Mouse (Mus musculus) lung, embryonic 14.5 days (tissue): Measurements from ENCODE around the gene Arpc3. TPM values are rescaled to one million over a fixed set of nuclear protein-coding genes. Genes with fewer than 3 reads are reported as not detected.
"Not testable (repeated sequence)": the region's sequence is repeated elsewhere in the genome, so short reads cannot be mapped to it uniquely, and the experiment has no call there.

Experiments
- ATAC-seq: fragments of 200-750 bp; cut with Nextera tagmentation; 2 replicates; pipeline ENCODE4 v1.8.0; 2017; ENCODE audit warnings: mild to moderate bottlenecking, moderate TSS enrichment, moderate library complexity; ENCODE audit not compliant: insufficient read depth
- DNase-seq: peaks from one replicate; pipeline ENCODE4 v3.0.0-alpha.2; 2015
- H3K27ac ChIP-seq: fragments of 300-500 bp; sonication (generic); 2 replicates; pipeline ENCODE4 v1.5.1; 2014; ENCODE audit warnings: low read depth, mild to moderate bottlenecking, moderate library complexity
- H3K27me3 ChIP-seq: fragments of 300-500 bp; sonication (generic); 2 replicates; pipeline ENCODE4 v1.6.1; 2014; ENCODE audit warnings: low read length, control low read depth; ENCODE audit not compliant: insufficient read depth
- H3K36me3 ChIP-seq: fragments of 300-500 bp; sonication (generic); 2 replicates; pipeline ENCODE4 v1.6.1; 2014; ENCODE audit warnings: control low read depth; ENCODE audit not compliant: insufficient read depth
- H3K4me1 ChIP-seq: fragments of 300-500 bp; sonication (generic); 2 replicates; pipeline ENCODE4 v1.6.1; 2014; ENCODE audit warnings: antibody characterized with exemption, control low read depth; ENCODE audit not compliant: insufficient read depth
- H3K4me2 ChIP-seq: fragments of 300-500 bp; sonication (generic); 2 replicates; pipeline ENCODE4 v1.6.1; 2014; ENCODE audit warnings: mild to moderate bottlenecking
- H3K4me3 ChIP-seq: fragments of 300-500 bp; sonication (generic); 2 replicates; pipeline ENCODE4 v1.5.1; 2014; ENCODE audit warnings: low read depth, low read length
- H3K9ac ChIP-seq: fragments of 300-500 bp; sonication (generic); 2 replicates; pipeline ENCODE4 v1.6.1; 2014
- H3K9me3 ChIP-seq: fragments of 300-500 bp; sonication (generic); 2 replicates; pipeline ENCODE4 v1.6.1; 2016; ENCODE audit warnings: low read depth, low read length, control low read depth
- CTCF ChIP-seq: IDR thresholded peaks from 2 replicates; pipeline ENCODE4 v1.5.1; 2016; ENCODE audit warnings: antibody characterized with exemption, low read depth
- WGBS: fragments of 180-500 bp; shearing (Covaris S2); extraction: QIAGEN DNeasy Blood & Tissue Kit; methylation state at CpG from one replicate; pipeline ENCODE4 v1.1.7; 2014; 5-methylcytosine and 5-hydroxymethylcytosine counted together
- polyA plus RNA-seq: library from polyadenylated mRNA; unstranded; fragments of >200 nt; fragmentation: Nextera tagmentation; extraction: Ambion mirVana; gene quantifications from 2 replicates; pipeline ENCODE4 v1.2.1, GENCODE M21; 2014

Arpc3 gene
- polyA plus RNA-seq, 1 experiment from 2014 or later = 48.7 TPM

DNA sequence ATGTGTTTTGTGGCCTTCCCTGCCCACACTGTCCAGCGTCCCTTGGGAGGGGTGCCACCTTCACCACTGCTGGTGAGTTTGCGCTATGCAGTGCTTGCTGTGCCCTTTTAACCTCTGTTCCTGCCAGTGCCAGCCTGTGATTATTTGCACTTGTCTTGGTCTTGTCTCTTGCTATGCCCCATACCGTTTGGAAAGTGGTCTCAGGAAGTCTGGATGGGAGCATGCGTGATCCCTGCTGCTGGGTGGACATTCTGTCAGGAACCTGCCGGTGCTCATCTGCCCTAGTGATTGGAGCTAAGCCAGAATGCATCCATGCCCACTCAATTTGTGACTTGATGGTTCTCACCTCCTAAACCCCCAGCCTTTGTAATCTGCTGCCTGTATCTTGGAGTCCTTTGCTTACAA is 59.2 kb downstream of the Arpc3 start:
- no peak for TF ChIP-seq CTCF
- Histone ChIP-seq H3K9me3 (no peaks in the 10 kb centered on the region), H3K27ac (no peak overlapping the region), H3K36me3 (peaks cover 50% of the 10 kb centered on the region), H3K27me3 (no peaks in the 10 kb centered on the region), H3K4me2 (no peak overlapping the region), H3K4me3 (no peak overlapping the region), H3K9ac (no peak overlapping the region), H3K4me1 (no peaks in the 10 kb centered on the region)
- WGBS = 45% methylated on average over 5 of the region's 5 CpGs
- DNase-seq (no peak), ATAC-seq (no peak)

DNA sequence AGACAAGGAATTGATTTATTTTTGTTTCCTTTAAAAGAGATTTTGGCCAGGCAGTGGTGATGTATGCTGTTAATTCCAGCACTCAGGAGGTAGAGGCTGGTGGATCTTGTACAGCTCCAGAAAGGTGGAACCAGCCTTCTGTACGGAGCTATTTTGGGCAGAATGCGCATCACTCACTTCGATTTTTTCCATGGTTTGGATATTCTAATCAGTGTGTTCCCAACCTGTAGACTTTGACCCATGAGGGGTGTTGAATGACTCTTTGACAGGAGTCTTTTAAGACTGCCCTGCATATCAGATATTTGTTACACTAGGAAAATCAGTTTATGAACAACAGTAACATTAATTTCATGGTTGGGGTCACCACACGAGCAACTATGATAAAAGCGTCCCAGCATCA is 59.6 kb downstream of the Arpc3 start:
- no peak overlapping the region for H3K27ac ChIP-seq
- H3K36me3 ChIP-seq = peaks cover 50% of the 10 kb centered on the region
- no peak for TF ChIP-seq CTCF
- DNase-seq (no peak), ATAC-seq (no peak)
- no peaks in the 10 kb centered on the region for H3K4me1 ChIP-seq
- H3K9me3 ChIP-seq = no peaks in the 10 kb centered on the region
- 82% methylated on average over 5 of the region's 5 CpGs for WGBS
- H3K4me2 ChIP-seq = no peak overlapping the region
- H3K27me3 ChIP-seq = no peaks in the 10 kb centered on the region
- no peak overlapping the region for H3K4me3 ChIP-seq
- no peak overlapping the region for H3K9ac ChIP-seq

DNA sequence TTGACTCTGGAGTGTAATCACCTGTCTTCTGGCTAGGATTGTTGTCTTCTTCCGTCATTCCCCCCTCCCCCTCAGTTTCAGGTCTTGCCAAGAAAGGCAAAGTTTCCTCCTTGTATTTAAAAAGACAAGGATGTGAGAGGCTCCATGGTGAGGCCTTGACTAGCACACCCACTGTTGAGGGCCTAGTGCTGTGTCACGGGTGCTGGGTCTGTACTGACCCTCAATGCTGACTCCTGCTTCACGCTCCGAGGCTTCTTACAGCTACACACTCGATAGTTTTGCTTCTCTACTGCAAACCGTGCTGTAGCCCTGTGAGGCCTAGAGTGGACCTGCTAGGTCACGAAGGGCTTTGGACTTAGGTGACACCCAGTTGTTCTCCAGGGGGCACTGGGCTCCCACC is 60.5 kb downstream of the Arpc3 start:
- no peak overlapping the region for H3K4me2 ChIP-seq
- H3K27ac ChIP-seq = no peak overlapping the region
- H3K36me3 ChIP-seq = peaks cover 54% of the 10 kb centered on the region
- no peak overlapping the region for H3K9ac ChIP-seq
- no peaks in the 10 kb centered on the region for H3K9me3 ChIP-seq
- no peak for TF ChIP-seq CTCF
- ATAC-seq = no peak
- no peaks in the 10 kb centered on the region for H3K27me3 ChIP-seq
- no peaks in the 10 kb centered on the region for H3K4me1 ChIP-seq
- H3K4me3 ChIP-seq = no peak overlapping the region
- no peak for DNase-seq
- whole genome bisulfite sequencing = 61% methylated on average over 7 of the region's 7 CpGs

DNA sequence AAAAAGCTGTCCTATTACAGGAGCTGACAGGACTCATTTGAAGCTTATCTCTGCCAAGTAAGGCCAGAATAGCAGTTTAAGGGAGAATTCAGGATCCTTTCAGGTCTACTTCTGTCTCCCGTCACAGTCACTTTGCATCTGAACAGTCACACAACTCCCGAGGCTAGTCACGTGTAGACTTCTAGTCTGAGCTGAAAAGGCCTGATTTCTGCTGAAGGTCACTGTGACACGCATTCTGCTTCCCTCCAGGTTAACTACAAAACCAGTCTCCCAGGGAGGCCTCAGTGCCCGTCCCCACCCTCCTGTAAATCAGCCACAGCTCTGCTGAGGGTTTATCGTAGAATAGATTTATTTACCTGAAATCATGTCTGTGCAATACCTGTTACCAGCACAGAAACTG is 61.5 kb downstream of the Arpc3 start:
- no peaks in the 10 kb centered on the region for H3K4me1 ChIP-seq
- H3K9ac ChIP-seq = no peak overlapping the region
- DNase-seq (no peak), ATAC-seq (no peak)
- H3K27ac ChIP-seq = no peak overlapping the region
- WGBS = 69% methylated on average over 6 of the region's 6 CpGs
- H3K4me2 ChIP-seq = no peak overlapping the region
- H3K27me3 ChIP-seq = no peaks in the 10 kb centered on the region
- H3K9me3 ChIP-seq = no peaks in the 10 kb centered on the region
- H3K36me3 ChIP-seq = peaks cover 64% of the 10 kb centered on the region
- TF ChIP-seq CTCF = no peak
- H3K4me3 ChIP-seq = no peak overlapping the region

DNA sequence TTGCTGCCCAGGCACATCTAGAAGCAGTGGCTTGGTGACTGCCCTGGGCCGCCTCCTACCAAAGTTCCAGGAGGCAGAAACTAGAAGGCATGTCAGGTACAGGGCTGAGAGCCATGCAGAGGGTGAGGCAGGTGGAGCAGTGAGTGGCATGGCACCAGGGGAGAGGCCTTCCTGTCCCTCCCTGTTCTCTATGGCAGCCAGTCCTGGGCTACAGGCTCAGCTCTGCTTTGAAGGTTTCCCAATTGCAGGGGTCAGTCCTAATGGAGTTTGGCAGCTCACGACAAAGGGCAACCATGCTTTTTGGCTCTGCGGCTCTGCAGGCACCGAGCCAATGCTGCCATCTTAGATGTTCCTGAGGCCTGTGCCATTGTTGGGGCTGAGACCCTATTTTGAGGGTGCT is 62.8 kb downstream of the Arpc3 start:
- H3K9me3 ChIP-seq = no peaks in the 10 kb centered on the region
- H3K27ac ChIP-seq = no peak overlapping the region
- H3K4me1 ChIP-seq = no peaks in the 10 kb centered on the region
- DNase-seq (no peak), ATAC-seq (no peak)
- no peak overlapping the region for H3K4me3 ChIP-seq
- no peak for TF ChIP-seq CTCF
- H3K4me2 ChIP-seq = no peak overlapping the region
- no peaks in the 10 kb centered on the region for H3K27me3 ChIP-seq
- WGBS = 87% methylated on average over 4 of the region's 4 CpGs
- H3K36me3 ChIP-seq = peaks cover 76% of the 10 kb centered on the region
- H3K9ac ChIP-seq = no peak overlapping the region

DNA sequence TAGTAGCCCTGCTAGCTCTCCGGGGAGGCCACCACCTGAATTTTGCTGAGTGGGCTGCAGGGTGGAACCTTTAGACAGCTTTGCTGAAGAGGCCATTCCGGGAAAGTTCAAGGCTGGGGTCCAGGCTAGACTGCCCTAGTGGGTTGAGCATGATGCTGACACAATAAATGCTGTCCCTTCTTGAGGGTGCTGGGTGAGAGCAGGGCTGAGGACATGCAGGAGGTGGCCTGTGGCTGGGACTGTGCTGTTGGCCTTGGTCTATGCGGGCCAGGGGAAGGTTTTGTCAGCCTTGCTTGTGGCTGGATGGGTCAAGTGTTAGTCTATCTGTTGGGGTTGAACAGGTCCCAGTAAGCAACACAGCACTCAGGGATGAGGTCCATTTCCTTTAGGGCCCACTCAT is 63.2 kb downstream of the Arpc3 start:
- H3K9ac ChIP-seq = no peak overlapping the region
- H3K4me1 ChIP-seq = no peaks in the 10 kb centered on the region
- peaks cover 81% of the 10 kb centered on the region for H3K36me3 ChIP-seq
- 90% methylated on average over 3 of the region's 3 CpGs for WGBS
- TF ChIP-seq CTCF = no peak
- ATAC-seq (0 out of 2 replicates have a peak, but pooled peaks have one; percentile 3), DNase-seq (no peak)
- no peak overlapping the region for H3K4me3 ChIP-seq
- no peaks in the 10 kb centered on the region for H3K27me3 ChIP-seq
- no peaks in the 10 kb centered on the region for H3K9me3 ChIP-seq
- no peak overlapping the region for H3K27ac ChIP-seq
- no peak overlapping the region for H3K4me2 ChIP-seq

DNA sequence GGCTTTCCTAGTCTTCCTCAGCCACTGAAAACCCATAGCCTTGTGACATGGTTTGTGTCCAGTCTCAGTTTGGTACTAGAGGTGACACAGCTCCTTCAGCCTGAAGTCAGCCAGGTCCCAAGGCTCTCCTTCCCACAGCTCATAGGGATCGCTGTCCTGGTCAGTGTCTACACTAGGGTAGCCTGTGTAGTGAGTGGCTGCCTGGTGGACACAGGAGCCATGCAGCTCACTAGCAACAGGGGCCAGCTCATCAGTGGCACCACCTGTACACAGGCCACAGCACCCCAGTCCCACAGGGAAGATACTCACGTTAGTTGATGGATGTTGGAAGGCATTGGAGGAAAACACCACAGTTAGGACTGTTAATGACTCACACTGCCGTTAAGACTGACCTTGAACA is 63.9 kb downstream of the Arpc3 start:
- H3K4me1 ChIP-seq = no peaks in the 10 kb centered on the region
- DNase-seq (no peak), ATAC-seq (no peak)
- H3K9ac ChIP-seq = no peak overlapping the region
- no peak overlapping the region for H3K4me3 ChIP-seq
- H3K36me3 ChIP-seq = peaks cover 86% of the 10 kb centered on the region
- no peak overlapping the region for H3K27ac ChIP-seq
- H3K27me3 ChIP-seq = no peaks in the 10 kb centered on the region
- WGBS = 83% methylated on average over 3 of the region's 3 CpGs
- H3K9me3 ChIP-seq = no peaks in the 10 kb centered on the region
- no peak overlapping the region for H3K4me2 ChIP-seq
- no peak for TF ChIP-seq CTCF

DNA sequence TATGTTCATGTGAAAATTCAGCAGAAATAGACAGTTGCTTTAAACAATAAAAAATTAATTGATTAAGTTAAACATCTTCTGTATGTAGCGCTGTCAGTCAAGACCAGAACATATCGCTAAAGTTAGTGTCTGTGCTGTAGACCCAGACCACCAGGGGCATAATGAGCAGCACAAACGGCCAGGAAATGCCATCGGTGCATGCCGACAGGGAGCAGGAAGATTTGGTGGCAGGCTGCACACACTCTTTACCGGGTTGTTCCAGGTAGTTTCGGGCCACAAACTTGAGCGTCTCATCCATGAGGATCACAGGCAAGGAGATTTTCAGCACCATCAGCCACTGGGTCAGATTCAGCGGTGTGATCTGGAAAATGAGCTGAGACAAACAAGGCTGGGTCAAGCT is 65.4 kb downstream of the Arpc3 start:
- not testable (repeated sequence) for ATAC-seq, DNase-seq, H3K27me3 ChIP-seq, H3K4me2 ChIP-seq, H3K27ac ChIP-seq, H3K4me1 ChIP-seq, H3K9ac ChIP-seq, H3K4me3 ChIP-seq, H3K9me3 ChIP-seq
- WGBS = 77% methylated on average over 9 of the region's 9 CpGs
- TF ChIP-seq CTCF = 0 out of 2 replicates have a peak, but pooled peaks have one; percentile 14
- H3K36me3 ChIP-seq = peaks cover 99% of the 10 kb centered on the region
